Mouse (Mus musculus) embryo, embryonic 10 days (tissue): ENCODE results near the gene Ppm1d.

Experiments used
- DNase-seq: peaks from one replicate; pipeline ENCODE4 v3.0.0-alpha.2; 2015; ENCODE audit warnings: low spot score

The Ppm1d gene

GRCm38 (mm10) chr11:85329167-85329894 lies 18.3 kb downstream of the Ppm1d start:
- no peak for DNase-seq

GRCm38 (mm10) chr11:85334778-85335177 lies 23.7 kb downstream of the Ppm1d start:
- DNase-seq = peak; percentile 54

GRCm38 (mm10) chr11:85339173-85339831 lies 28.3 kb downstream of the Ppm1d start:
- DNase-seq = peak; percentile 9

GRCm38 (mm10) chr11:85340070-85340616 lies 29.1 kb downstream of the Ppm1d start:
- no peak for DNase-seq

GRCm38 (mm10) chr11:85352539-85353380 lies 41.7 kb downstream of the Ppm1d start, which contains the start of gene Bcas3:
Gene Bcas3, plus strand, starts transcription at chr11:85353167.
- peak; percentile 99 for DNase-seq

GRCm38 (mm10) chr11:85353819-85354218 lies 42.8 kb downstream of the Ppm1d start:
- no peak for DNase-seq

GRCm38 (mm10) chr11:85359641-85360040 lies 48.6 kb downstream of the Ppm1d start:
- DNase-seq = no peak

- DNase-seq = no peak
Observed at GRCm38 (mm10) chr11:85361621-85362020, 50.6 kb downstream of the Ppm1d start.

- DNase-seq = no peak
Observed at GRCm38 (mm10) chr11:85366168-85366567, 55.1 kb downstream of the Ppm1d start.

- no peak for DNase-seq
Observed at GRCm38 (mm10) chr11:85367823-85368222, 56.8 kb downstream of the Ppm1d start.

- no peak for DNase-seq
Observed at GRCm38 (mm10) chr11:85379091-85379490, 68.0 kb downstream of the Ppm1d start.

- no peak for DNase-seq
Observed at GRCm38 (mm10) chr11:85380046-85380445, 69.0 kb downstream of the Ppm1d start.

- peak; percentile 89 for DNase-seq
Observed at GRCm38 (mm10) chr11:85382055-85382454, 71.0 kb downstream of the Ppm1d start.

GRCm38 (mm10) chr11:85383975-85384821 lies 73.2 kb downstream of the Ppm1d start:
- no peak for DNase-seq

GRCm38 (mm10) chr11:85392179-85392863 lies 81.3 kb downstream of the Ppm1d start:
- peak; percentile 62 for DNase-seq

GRCm38 (mm10) chr11:85392864-85393220 lies 81.8 kb downstream of the Ppm1d start:
- DNase-seq = no peak

GRCm38 (mm10) chr11:85393990-85394389 lies 82.9 kb downstream of the Ppm1d start:
- DNase-seq = peak; percentile 21

- DNase-seq = no peak
Observed at GRCm38 (mm10) chr11:85395361-85395760, 84.3 kb downstream of the Ppm1d start.
